Mouse (Mus musculus): ENCODE measurements around the gene Cabp1. TPM values are rescaled to one million over a fixed set of nuclear protein-coding genes. Genes with fewer than 3 reads are reported as not detected.

Gene Cabp1
- total and polyA plus RNA-seq, 3 experiments, result 2.3 to 6.0 (median 3.9) TPM

GRCm38 (mm10) chr5:115207244-115207643, 13.1 kb upstream of the Cabp1 start:
- TF ChIP-seq POLR2A (IDR thresholded peaks at IDR 0.05; ENCODE audit: insufficient read depth, low read depth, low read length) (no peak), CTCF (IDR thresholded peaks at IDR 0.05) (peak; percentile 52)
- Histone ChIP-seq H3K9ac (ENCODE audit: low read depth, low read length) (no peak overlapping the region), H3K4me1 (ENCODE audit: control insufficient read depth, insufficient read depth, low read length) (peaks cover 5% of the 10 kb centered on the region; the same call in 1 of the 2 replicates), H3K36me3 (ENCODE audit: control insufficient read depth, insufficient read depth, low read length) (no peaks in the 10 kb centered on the region), H3K79me2 (replicated peaks; ENCODE audit: control insufficient read depth, insufficient read depth, low read length) (no peaks in the 10 kb centered on the region), H3K27ac (no peak overlapping the region), H3K27me3 (ENCODE audit: control insufficient read depth, insufficient read depth, low read length) (no peaks in the 10 kb centered on the region), H3K4me3 (no peak overlapping the region)
- WGBS, result 57% methylated on average over 5 of the region's 5 CpGs
- intact Hi-C loops (cut with DNase I), result no loop called here
- no peak for DNase-seq

- DNase-seq, result peak; percentile 54 to 67
- Histone ChIP-seq H3K27ac (peak overlapping the region; percentile 66), H3K27me3 (ENCODE audit: control insufficient read depth, insufficient read depth, low read length) (no peaks in the 10 kb centered on the region), H3K36me3 (ENCODE audit: control insufficient read depth, insufficient read depth, low read length) (no peaks in the 10 kb centered on the region), H3K4me1 (ENCODE audit: control insufficient read depth, insufficient read depth, low read length) (peaks cover 5% of the 10 kb centered on the region; the same call in 1 of the 2 replicates), H3K79me2 (replicated peaks; ENCODE audit: control insufficient read depth, insufficient read depth, low read length) (no peaks in the 10 kb centered on the region), H3K9ac (ENCODE audit: low read depth, low read length) (peak overlapping the region; percentile 64), H3K4me3 (peak overlapping the region; percentile 44)
- WGBS, result 5% methylated on average over 31 of the region's 31 CpGs
- intact Hi-C loops (cut with DNase I), result no loop called here
- TF ChIP-seq EP300 (IDR thresholded peaks at IDR 0.05; ENCODE audit: insufficient read depth, low read depth, low read length) (no peak), POLR2A (IDR thresholded peaks at IDR 0.05; ENCODE audit: insufficient read depth, low read depth, low read length) (peak; percentile 76; the same call in 1 of the 2 replicates)
Measured at GRCm38 (mm10) chr5:115204562-115205311, 10.6 kb upstream of the Cabp1 start.

GRCm38 (mm10) chr5:115203735-115204561, 9.8 kb upstream of the Cabp1 start:
- TF ChIP-seq CTCF (IDR thresholded peaks at IDR 0.05) (no peak), POLR2A (IDR thresholded peaks at IDR 0.05; ENCODE audit: insufficient read depth, low read depth, low read length) (peak; percentile 20; the same call in 1 of the 2 replicates)
- Histone ChIP-seq H3K9ac (ENCODE audit: low read depth, low read length) (peak overlapping the region; percentile 34), H3K79me2 (replicated peaks; ENCODE audit: control insufficient read depth, insufficient read depth, low read length) (no peaks in the 10 kb centered on the region), H3K36me3 (ENCODE audit: control insufficient read depth, insufficient read depth, low read length) (no peaks in the 10 kb centered on the region), H3K27ac (peak overlapping the region; percentile 66), H3K4me1 (ENCODE audit: control insufficient read depth, insufficient read depth, low read length) (peaks cover 5% of the 10 kb centered on the region; the same call in 1 of the 2 replicates), H3K4me3 (peak overlapping the region; percentile 39), H3K27me3 (ENCODE audit: control insufficient read depth, insufficient read depth, low read length) (no peaks in the 10 kb centered on the region)
- intact Hi-C loops (cut with DNase I), result no loop called here
- peak; percentile 57 to 63 for DNase-seq
- 20% methylated on average over 23 of the region's 23 CpGs for WGBS

- TF ChIP-seq CTCF (IDR thresholded peaks at IDR 0.05), result no peak
- no peak for TF ChIP-seq POLR2A (IDR thresholded peaks at IDR 0.05; ENCODE audit: insufficient read depth, low read depth, low read length)
- no peak for TF ChIP-seq EP300 (IDR thresholded peaks at IDR 0.05; ENCODE audit: insufficient read depth, low read depth, low read length)
- Histone ChIP-seq H3K4me3 (no peak overlapping the region), H3K9ac (ENCODE audit: low read depth, low read length) (no peak overlapping the region), H3K4me1 (ENCODE audit: control insufficient read depth, insufficient read depth, low read length) (peaks cover 3% of the 10 kb centered on the region; the same call in 1 of the 2 replicates), H3K27me3 (ENCODE audit: control insufficient read depth, insufficient read depth, low read length) (no peaks in the 10 kb centered on the region), H3K36me3 (ENCODE audit: control insufficient read depth, insufficient read depth, low read length) (no peaks in the 10 kb centered on the region), H3K27ac (no peak overlapping the region), H3K79me2 (replicated peaks; ENCODE audit: control insufficient read depth, insufficient read depth, low read length) (no peaks in the 10 kb centered on the region)
- no peak for DNase-seq
- intact Hi-C loops (cut with DNase I), result no loop called here
- 16% methylated on average over 12 of the region's 12 CpGs for WGBS
Measured at GRCm38 (mm10) chr5:115194626-115195221, 543 bp upstream of the Cabp1 start.

- WGBS, result under 1% methylated on average over 34 of the region's 34 CpGs
- H3K27ac ChIP-seq, result no peak overlapping the region
Measured at GRCm38 (mm10) chr5:115193226-115193625, 955 bp downstream of the Cabp1 start.

More at GRCm38 (mm10) chr5:115193226-115193625, 955 bp downstream of the Cabp1 start:
- TF ChIP-seq EP300 (IDR thresholded peaks at IDR 0.05; ENCODE audit: insufficient read depth, low read depth, low read length) (no peak), CTCF (IDR thresholded peaks at IDR 0.05) (no peak), POLR2A (IDR thresholded peaks at IDR 0.05; ENCODE audit: insufficient read depth, low read depth, low read length) (no peak)
- no peaks in the 10 kb centered on the region for H3K27me3 ChIP-seq (ENCODE audit: control insufficient read depth, insufficient read depth, low read length)
- H3K36me3 ChIP-seq (ENCODE audit: control insufficient read depth, insufficient read depth, low read length), result no peaks in the 10 kb centered on the region
- no peaks in the 10 kb centered on the region for H3K79me2 ChIP-seq (replicated peaks; ENCODE audit: control insufficient read depth, insufficient read depth, low read length)
- peak overlapping the region; percentile 54 for H3K4me3 ChIP-seq
- peak overlapping the region; percentile 62 for H3K9ac ChIP-seq (ENCODE audit: low read depth, low read length)
- peaks cover 3% of the 10 kb centered on the region; the same call in 1 of the 2 replicates for H3K4me1 ChIP-seq (ENCODE audit: control insufficient read depth, insufficient read depth, low read length)
- intact Hi-C loops (cut with DNase I), result no loop called here
- peak; percentile 70 to 78 for DNase-seq

Measured in heart, adult 2 months (tissue).